In the genomic region with DNA sequence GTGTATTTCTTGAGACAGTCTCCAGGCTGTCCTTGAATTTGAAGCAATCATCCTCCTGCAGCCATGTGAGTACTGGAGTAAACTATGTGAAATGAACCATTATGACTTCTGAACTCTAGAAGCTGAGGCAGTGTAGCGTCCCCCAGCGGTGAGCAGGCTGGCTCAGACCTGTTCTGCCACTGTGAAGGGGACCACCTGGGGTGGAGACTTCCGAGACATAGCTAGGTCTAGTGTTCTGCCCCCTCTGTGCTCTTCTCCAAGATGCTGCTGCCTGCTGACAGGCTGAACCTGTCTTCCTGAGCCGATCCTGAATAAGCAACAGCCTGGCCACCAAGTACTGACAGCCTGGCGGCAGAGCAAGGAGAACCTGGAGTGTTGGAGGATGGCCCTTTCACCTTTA, we compare ENCODE assay signal across 8 mouse cellular contexts. TPM values are rescaled to one million over a fixed set of nuclear protein-coding genes. Genes with fewer than 3 reads are reported as not detected.
"Had no signal": no experiment of that assay in that cellular context is flagged by ENCODE, and none has a peak within 500 bp of the region (broad histone marks: within the 10 kb centered on the region; RNA-seq: fewer than 3 reads in every experiment).

No protein-coding gene starts in this region.

- H3K27me3 ChIP-seq: limb, embryonic 15.5 days; neural tube, embryonic 15.5 days had no signal

- H3K27ac ChIP-seq: kidney, embryonic 15.5 days; limb, embryonic 15.5 days; neural tube, embryonic 15.5 days had no signal

- H3K4me2 ChIP-seq: kidney, embryonic 15.5 days; limb, embryonic 15.5 days; lung, embryonic 14.5 days; neural tube, embryonic 15.5 days had no signal

- H3K9me3 ChIP-seq: kidney, embryonic 15.5 days; limb, embryonic 15.5 days; midbrain, embryonic 10.5 days; neural tube, embryonic 15.5 days had no signal

- H3K4me3 ChIP-seq: kidney, embryonic 15.5 days; limb, embryonic 15.5 days; midbrain, embryonic 10.5 days; myocyte; neural tube, embryonic 15.5 days had no signal

- H3K36me3 ChIP-seq: kidney, embryonic 15.5 days; limb, embryonic 15.5 days had no signal

- H3K9ac ChIP-seq: kidney, embryonic 15.5 days; lung, embryonic 14.5 days; neural tube, embryonic 15.5 days had no signal

RNA-seq across cellular contexts. Expression of a gene that starts 36.9 kb away (rescaled TPM):
- polyA plus RNA-seq: limb, embryonic 11.5 days; neural tube, embryonic 11.5 days had no signal
